Mouse (Mus musculus) A20 (cell line): ENCODE data around the gene Nadsyn1.

Experiments
- DNase-seq: peaks from one replicate; pipeline ENCODE4 v3.0.0-alpha.2; 2011; ENCODE audit warnings: low read depth, low spot score

Gene Nadsyn1

DNA sequence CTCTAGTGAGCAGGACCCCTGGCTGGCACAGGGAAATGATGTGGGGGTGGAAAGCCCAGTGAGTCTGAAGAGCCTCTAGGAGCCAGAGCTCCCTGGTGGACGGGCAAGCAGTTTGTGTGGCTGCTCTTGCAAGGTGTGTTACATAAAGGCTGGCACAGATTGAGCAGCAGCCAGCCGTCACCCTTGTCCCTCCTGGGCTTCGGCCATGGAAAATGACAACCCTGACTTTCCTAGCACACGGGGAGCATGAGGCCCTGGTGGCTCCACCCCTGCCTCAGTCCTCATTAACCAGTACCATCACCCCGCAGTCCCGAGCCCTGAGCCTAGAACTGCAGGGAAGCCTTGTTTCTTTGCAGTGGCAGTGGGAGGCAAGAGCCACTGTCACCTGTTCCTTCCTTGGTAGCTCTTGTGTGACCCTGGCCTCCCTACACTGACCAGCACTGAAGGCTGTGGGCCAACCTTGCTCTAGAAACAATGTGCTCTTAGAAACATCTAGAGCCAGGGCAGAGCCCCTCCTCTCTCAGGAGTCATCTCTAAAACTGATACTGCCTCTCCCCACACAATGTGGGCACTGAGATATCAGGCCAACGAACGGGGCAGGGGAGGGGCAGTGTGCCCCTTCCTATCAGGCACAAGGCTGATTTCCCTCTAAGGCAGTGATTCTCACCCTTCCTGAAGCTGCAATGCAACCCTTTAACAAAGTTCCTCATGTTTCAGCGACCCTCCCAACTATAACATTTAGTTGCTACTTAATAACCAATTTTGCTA lies 67.1 kb downstream of the Nadsyn1 start:
- DNase-seq = no peak

DNA sequence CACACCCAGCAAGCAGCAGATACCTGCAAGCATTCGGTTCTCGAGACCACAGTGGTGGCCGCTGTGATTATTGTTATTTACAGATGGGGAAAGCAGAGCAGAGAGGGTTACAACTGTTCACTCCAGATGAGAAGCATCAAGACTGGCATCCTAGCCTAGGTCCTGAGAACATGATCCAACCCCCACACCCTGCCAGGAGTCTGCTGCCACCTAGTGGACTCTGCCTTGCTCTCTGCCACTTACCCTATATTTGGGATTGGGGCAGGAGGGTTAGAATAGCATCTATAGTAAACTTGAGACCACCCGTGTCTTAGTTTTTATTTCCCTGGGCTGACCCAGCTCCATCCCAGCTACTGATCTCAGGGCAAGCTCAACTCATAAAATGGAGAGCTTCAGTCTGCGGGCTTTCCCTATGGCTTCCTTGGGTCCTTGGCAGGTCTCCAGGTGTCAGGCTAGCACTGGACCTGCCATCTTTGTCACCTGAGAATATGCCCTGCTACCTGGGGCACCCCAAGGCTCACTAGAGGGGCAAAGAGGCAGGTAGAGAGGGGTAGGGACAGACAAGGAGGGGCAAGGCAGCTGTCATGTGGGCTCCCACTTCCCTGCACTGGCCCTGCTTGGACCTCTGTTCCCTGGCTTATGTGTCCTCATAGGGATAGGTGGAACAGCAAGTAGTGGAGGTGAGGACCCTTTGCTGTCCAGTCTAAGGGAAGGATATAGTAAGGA lies 68.5 kb downstream of the Nadsyn1 start:
- peak; percentile 67 for DNase-seq

DNA sequence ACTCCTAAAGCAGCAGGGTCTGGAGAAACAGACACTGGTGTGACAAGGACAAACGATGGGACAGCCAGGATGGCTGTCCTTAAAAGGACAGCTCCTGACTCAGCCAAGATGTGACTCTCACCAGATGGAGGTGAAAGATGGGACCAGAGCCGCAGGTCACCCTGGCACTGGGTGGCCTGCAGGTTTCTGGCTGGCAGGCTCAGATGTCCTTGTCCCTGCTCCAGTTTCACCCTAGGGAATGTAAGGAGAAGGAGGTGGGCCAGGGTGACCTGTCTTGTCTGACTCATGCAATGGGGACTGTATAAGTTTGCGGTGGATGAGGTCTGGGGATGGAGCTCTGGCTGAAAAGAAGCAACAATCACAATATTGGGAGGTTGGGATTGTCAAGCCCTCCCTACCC lies 70.0 kb downstream of the Nadsyn1 start:
- no peak for DNase-seq

DNA sequence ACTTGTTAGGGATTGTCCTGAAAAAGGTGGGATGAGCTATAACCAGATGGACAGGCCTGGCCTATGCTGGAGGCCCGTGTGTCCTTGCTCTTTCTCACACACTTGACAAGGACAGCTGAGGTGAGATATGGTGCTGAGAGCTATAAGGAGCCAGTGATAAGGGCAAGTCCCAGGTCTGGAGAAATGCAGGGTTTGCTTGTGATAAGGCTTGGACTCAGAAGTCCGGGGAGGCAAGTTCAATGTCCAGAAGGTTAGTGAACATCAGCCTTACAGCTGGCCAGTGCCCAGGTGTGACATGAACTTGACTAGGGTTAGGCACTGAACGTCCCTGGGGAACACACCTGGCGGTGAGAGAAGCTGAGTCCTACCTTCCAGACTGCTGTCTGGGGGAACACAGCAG lies 70.6 kb downstream of the Nadsyn1 start:
- no peak for DNase-seq

DNA sequence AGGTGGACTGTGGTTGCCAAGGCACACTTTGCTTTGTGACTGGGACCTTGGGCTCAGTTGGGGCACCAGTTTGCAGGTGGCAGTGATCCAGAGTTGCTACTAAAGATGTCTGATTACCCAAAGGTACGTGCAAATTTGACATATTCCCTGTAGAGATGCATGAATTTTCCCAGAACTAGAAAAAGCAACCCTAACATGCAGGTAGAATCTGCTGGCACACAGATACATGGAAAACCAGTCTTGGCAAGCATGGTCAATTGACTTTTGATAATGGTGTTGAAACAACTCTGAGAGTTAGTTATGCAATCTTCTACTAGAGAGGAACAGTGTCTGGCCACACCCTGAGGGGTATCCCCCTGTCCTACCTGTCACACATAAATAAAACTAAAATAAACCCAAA lies 71.3 kb downstream of the Nadsyn1 start:
- DNase-seq = no peak

DNA sequence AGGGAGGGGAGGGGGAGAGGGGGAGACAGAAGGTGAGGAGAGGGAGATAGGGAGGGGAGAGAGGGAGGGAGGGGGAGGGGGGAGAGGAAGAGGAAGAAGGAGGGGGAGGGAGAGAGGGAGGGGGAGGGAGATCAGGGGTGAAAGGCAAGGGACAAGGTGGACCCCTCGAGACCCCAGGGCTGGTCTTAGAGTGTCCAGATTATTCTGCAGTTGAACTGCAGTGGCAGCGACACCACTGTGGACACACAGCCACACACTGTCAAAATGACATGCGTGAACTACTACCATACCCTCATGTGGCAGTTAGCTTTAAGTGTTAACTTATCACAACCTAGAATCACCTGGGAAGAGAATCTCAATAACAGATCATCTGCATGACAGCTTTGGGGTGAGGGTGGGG lies 73.6 kb downstream of the Nadsyn1 start:
- no peak for DNase-seq

DNA sequence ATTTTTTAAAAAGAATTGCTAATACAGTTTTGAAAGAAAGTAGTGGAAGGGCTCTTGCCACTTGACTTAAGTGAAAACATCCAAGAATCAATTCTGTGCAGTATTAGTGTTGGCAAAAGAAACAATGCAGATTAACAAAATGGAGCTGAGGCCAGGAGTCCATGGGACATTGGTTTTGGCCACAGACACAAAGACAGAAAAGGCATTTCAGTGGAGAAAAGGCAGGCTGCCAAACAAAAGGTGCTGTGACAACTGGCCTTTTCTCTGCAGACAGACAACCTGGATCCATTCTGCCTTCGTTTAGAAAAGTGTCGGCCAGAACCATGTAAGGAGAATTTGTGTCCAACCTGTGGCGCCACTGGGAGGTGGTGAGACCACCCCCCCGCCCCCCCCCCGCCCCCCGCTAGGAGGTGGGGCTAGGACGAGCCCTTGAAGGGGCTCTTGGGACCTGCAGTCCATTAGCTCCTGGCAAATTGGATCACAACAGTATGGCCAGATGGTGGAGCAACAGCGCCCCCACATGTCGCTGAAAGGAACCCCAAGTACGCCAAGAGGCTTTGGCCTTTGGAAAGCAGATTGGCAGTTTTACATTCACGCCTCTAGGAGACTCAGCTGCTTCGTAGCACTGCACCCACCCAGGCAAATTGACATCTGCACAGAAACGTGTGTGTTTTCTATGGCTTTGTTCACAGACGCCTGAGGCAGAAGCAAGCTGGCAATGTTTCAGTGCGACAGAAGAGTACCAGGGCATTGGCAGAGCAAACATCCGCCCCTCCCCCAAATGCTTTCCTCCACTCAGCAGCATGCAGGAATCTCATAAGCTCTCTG lies 74.4 kb downstream of the Nadsyn1 start:
- DNase-seq = peak; percentile 78
